Mouse (Mus musculus) limb, embryonic 12.5 days (tissue): ENCODE results near the gene Clta. TPM values are rescaled to one million over a fixed set of nuclear protein-coding genes. Genes with fewer than 3 reads are reported as not detected.

Source experiments
- ATAC-seq: fragments of 200-750 bp; cut with Nextera tagmentation; 2 replicates; pipeline ENCODE4 v1.8.0; 2017; ENCODE audit warnings: low read depth, moderate TSS enrichment; ENCODE audit not compliant: insufficient number of reproducible peaks, insufficient read depth, low FRiP score, low TSS enrichment
- H3K27ac ChIP-seq: fragments of 300-500 bp; sonication (generic); 2 replicates; pipeline ENCODE4 v1.5.1; 2016; ENCODE audit warnings: mild to moderate bottlenecking, moderate library complexity
- H3K27me3 ChIP-seq: fragments of 300-500 bp; sonication (generic); 2 replicates; pipeline ENCODE4 v1.6.1; 2016; ENCODE audit warnings: mild to moderate bottlenecking, moderate library complexity
- H3K36me3 ChIP-seq: fragments of 300-500 bp; sonication (generic); 2 replicates; pipeline ENCODE4 v1.6.1; 2016; ENCODE audit warnings: mild to moderate bottlenecking, moderate library complexity
- H3K4me1 ChIP-seq: fragments of 300-500 bp; sonication (generic); replicated peaks from 2 replicates; pipeline ENCODE4 v1.6.1; 2016
- H3K4me2 ChIP-seq: fragments of 300-500 bp; sonication (generic); 2 replicates; pipeline ENCODE4 v1.6.1; 2016; ENCODE audit warnings: mild to moderate bottlenecking, moderate library complexity
- H3K4me3 ChIP-seq: fragments of 300-500 bp; sonication (generic); replicated peaks from 2 replicates; pipeline ENCODE4 v1.5.1; 2016; ENCODE audit warnings: mild to moderate bottlenecking
- H3K9ac ChIP-seq: fragments of 300-500 bp; sonication (generic); replicated peaks from 2 replicates; pipeline ENCODE4 v1.6.1; 2016; ENCODE audit warnings: mild to moderate bottlenecking, moderate library complexity
- H3K9me3 ChIP-seq: fragments of 300-500 bp; sonication (generic); 2 replicates; pipeline ENCODE4 v1.6.1; 2016; ENCODE audit warnings: mild to moderate bottlenecking, moderate library complexity
- WGBS: fragments of 180-500 bp; shearing (Covaris S2); methylation state at CpG from one replicate; pipeline ENCODE4 v1.1.7; 2016; 5-methylcytosine and 5-hydroxymethylcytosine counted together
- polyA plus RNA-seq: library from polyadenylated mRNA; unstranded; fragments of >200 nt; fragmentation: Nextera tagmentation; extraction: Ambion mirVana; gene quantifications from 2 replicates; pipeline ENCODE4 v1.2.1, GENCODE M21; 2016

The Clta gene
- polyA plus RNA-seq, 1 experiment from 2014 or later: 247 TPM

DNA sequence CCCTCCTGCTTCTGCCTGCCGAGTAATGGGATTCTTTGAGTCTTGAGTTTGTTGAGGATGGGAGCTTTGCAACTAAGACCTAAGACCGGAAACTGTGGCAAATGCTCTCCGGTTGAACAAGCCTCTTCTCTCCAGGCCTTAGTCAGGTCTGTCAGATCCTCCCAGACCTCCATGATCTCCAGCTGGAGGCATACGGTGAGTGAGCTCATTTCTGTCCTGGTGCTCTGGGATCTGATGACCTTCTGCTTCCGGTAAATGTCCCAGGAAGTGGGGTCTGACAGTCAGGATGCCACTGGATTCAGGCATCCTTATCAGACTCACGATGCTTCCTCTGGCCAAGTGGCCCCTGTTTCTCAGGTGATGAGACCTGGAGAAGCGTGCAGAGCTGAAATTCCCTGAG is 23.0 kb upstream of the Clta start:
- no peaks in the 10 kb centered on the region for H3K36me3 ChIP-seq
- H3K4me3 ChIP-seq: no peak overlapping the region
- H3K4me2 ChIP-seq: no peak overlapping the region
- H3K27ac ChIP-seq: no peak overlapping the region
- ATAC-seq: no peak
- no peaks in the 10 kb centered on the region for H3K27me3 ChIP-seq
- peaks cover 27% of the 10 kb centered on the region for H3K4me1 ChIP-seq
- H3K9me3 ChIP-seq: no peaks in the 10 kb centered on the region
- H3K9ac ChIP-seq: no peak overlapping the region
- 95% methylated on average over 7 of the region's 7 CpGs for WGBS

DNA sequence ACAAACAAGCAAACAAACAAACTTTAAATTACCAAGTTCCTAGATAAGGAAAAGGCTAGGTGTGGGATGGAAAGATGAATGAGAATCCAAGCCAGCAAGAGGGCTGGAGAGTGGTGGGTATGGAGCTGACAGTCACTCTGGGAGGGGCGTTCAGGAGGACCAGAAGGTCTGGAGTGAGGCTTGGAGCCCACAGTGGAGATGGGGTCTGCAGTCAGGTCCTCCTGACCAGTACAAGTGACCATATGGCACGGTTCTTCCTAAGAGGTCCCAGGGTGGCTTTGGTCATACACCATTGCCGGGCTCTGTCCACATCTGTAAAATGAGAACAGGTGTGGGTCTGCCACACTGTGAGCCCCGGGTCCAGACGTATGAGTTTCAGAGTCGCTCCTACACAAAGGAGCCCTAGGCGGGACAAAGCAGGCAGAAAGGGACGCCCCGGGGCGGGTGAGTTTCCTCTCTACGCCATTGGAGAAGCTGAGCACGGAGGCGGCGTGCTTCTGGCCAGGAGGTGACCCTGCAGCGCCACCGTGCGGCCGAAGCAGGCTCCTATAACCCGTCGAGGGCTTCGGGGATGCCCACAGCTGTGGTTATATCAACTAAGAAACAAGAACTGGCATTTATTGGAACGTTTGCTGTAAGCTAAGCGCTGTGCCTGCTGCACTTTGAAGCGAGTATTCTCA is 22.1 kb upstream of the Clta start:
- peak overlapping the region; percentile 57 for H3K27ac ChIP-seq
- peak overlapping the region; percentile 59 for H3K4me2 ChIP-seq
- peaks cover 27% of the 10 kb centered on the region for H3K4me1 ChIP-seq
- peak overlapping the region; percentile 31 for H3K4me3 ChIP-seq
- WGBS: 2% methylated on average over 24 of the region's 24 CpGs
- ATAC-seq: peak; percentile 84
- no peaks in the 10 kb centered on the region for H3K36me3 ChIP-seq
- no peaks in the 10 kb centered on the region for H3K27me3 ChIP-seq
- peak overlapping the region; percentile 48 for H3K9ac ChIP-seq
- no peaks in the 10 kb centered on the region for H3K9me3 ChIP-seq

- Histone ChIP-seq H3K4me1 (peaks cover 24% of the 10 kb centered on the region), H3K4me3 (peak within 1 kb of the TSS; percentile 31), H3K36me3 (no peaks in the 10 kb centered on the region), H3K27me3 (no peaks in the 10 kb centered on the region), H3K9me3 (no peaks in the 10 kb centered on the region), H3K4me2 (peak within 1 kb of the TSS; percentile 59), H3K27ac (no peak within 1 kb of the TSS), H3K9ac (peak within 1 kb of the TSS; percentile 48)
- no peak for ATAC-seq
- WGBS: 85% methylated on average over 11 of the region's 11 CpGs
Measured at GRCm38 (mm10) chr4:43983181-43983580, 21.1 kb upstream of the Clta start, which contains the start of gene Ccin. Gene Ccin (plus strand): TSS chr4:43983483.

DNA sequence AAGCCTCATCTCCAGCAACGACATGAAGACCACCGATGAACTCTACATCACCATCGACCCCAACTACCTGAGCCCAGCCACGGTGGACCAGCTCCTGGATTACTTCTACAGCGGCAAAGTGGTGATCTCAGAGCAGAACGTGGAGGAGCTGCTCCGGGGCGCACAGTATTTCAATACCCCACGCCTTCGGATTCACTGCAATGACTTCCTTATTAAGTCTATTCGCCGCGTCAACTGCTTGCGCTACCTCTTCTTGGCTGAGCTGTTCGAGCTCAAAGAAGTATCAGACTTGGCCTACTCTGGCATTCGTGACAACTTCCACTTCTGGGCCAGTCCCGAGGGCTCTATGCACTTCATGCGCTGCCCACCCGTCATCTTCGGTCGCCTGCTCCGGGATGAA is 20.5 kb upstream of the Clta start:
- Histone ChIP-seq H3K4me1 (peaks cover 19% of the 10 kb centered on the region), H3K9ac (no peak overlapping the region), H3K27me3 (no peaks in the 10 kb centered on the region), H3K4me3 (no peak overlapping the region), H3K27ac (no peak overlapping the region), H3K9me3 (no peaks in the 10 kb centered on the region), H3K36me3 (no peaks in the 10 kb centered on the region), H3K4me2 (no peak overlapping the region)
- no peak for ATAC-seq
- WGBS: 93% methylated on average over 22 of the region's 22 CpGs

DNA sequence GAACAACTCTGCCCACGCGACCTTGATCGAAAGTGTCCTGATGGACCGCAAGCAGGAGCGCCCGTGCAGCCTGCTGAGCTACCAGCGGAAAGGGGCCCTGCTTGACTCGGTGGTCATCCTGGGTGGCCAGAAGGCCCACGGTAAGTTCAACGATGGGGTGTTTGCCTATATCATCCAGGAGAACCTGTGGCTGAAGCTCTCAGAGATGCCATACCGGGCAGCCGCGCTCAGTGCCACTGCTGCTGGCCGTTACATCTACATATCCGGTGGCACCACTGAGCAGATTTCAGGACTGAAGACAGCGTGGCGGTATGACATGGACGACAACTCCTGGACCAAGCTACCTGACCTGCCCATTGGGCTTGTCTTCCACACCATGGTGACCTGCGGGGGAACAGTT is 19.9 kb upstream of the Clta start:
- WGBS: 94% methylated on average over 19 of the region's 19 CpGs
- Histone ChIP-seq H3K27ac (no peak overlapping the region), H3K36me3 (no peaks in the 10 kb centered on the region), H3K9ac (no peak overlapping the region), H3K4me3 (no peak overlapping the region), H3K27me3 (no peaks in the 10 kb centered on the region), H3K4me1 (peaks cover 13% of the 10 kb centered on the region), H3K4me2 (no peak overlapping the region), H3K9me3 (no peaks in the 10 kb centered on the region)
- ATAC-seq: no peak

GRCm38 (mm10) chr4:43988976-43989375 is 15.3 kb upstream of the Clta start:
- no peaks in the 10 kb centered on the region for H3K9me3 ChIP-seq
- 87% methylated on average over 3 of the region's 3 CpGs for WGBS
- H3K9ac ChIP-seq: no peak overlapping the region
- no peaks in the 10 kb centered on the region for H3K36me3 ChIP-seq
- no peak overlapping the region for H3K4me3 ChIP-seq
- H3K27ac ChIP-seq: no peak overlapping the region
- ATAC-seq: no peak
- no peaks in the 10 kb centered on the region for H3K4me1 ChIP-seq
- H3K27me3 ChIP-seq: no peaks in the 10 kb centered on the region
- H3K4me2 ChIP-seq: no peak overlapping the region

DNA sequence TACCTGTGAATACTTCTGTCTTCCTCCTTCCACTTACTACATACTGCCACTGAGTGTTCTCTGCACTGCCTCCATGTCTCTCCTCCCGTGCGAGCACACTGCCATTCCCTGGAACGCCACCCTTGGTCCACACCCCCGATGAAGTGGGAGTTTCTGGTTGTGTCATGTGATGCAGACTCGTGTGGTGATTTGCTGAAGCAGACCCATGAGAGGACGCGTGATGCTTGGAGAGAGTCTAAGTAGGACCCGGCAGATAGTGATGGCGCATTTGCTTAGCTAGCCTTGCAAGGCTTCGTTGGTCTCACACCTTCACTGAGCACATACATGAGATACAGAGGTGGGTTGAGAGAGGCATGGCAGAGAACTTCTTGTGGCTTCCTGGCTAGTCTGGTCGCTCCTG is 11.2 kb upstream of the Clta start:
- H3K36me3 ChIP-seq: no peaks in the 10 kb centered on the region
- WGBS: 91% methylated on average over 11 of the region's 11 CpGs
- H3K9ac ChIP-seq: no peak overlapping the region
- H3K4me1 ChIP-seq: no peaks in the 10 kb centered on the region
- no peak overlapping the region for H3K4me2 ChIP-seq
- H3K9me3 ChIP-seq: no peaks in the 10 kb centered on the region
- ATAC-seq: no peak
- no peak overlapping the region for H3K4me3 ChIP-seq
- no peaks in the 10 kb centered on the region for H3K27me3 ChIP-seq
- no peak overlapping the region for H3K27ac ChIP-seq

GRCm38 (mm10) chr4:43994342-43994741 is 9.9 kb upstream of the Clta start:
- Histone ChIP-seq H3K4me3 (no peak overlapping the region), H3K36me3 (no peaks in the 10 kb centered on the region), H3K4me1 (no peaks in the 10 kb centered on the region), H3K9ac (no peak overlapping the region), H3K9me3 (no peaks in the 10 kb centered on the region), H3K27ac (no peak overlapping the region), H3K4me2 (no peak overlapping the region), H3K27me3 (no peaks in the 10 kb centered on the region)
- WGBS: 63% methylated on average over 2 of the region's 2 CpGs
- ATAC-seq: no peak

- Histone ChIP-seq H3K9ac (no peak overlapping the region), H3K27me3 (no peaks in the 10 kb centered on the region), H3K9me3 (no peaks in the 10 kb centered on the region), H3K36me3 (no peaks in the 10 kb centered on the region), H3K4me3 (no peak overlapping the region), H3K4me1 (no peaks in the 10 kb centered on the region), H3K4me2 (no peak overlapping the region), H3K27ac (no peak overlapping the region)
- WGBS: 90% methylated on average over 6 of the region's 6 CpGs
- no peak for ATAC-seq
Measured at GRCm38 (mm10) chr4:44003622-44004021, 630 bp upstream of the Clta start.

- Histone ChIP-seq H3K9ac (no peak overlapping the region), H3K4me1 (no peaks in the 10 kb centered on the region), H3K9me3 (no peaks in the 10 kb centered on the region), H3K4me2 (no peak overlapping the region), H3K36me3 (no peaks in the 10 kb centered on the region), H3K27me3 (no peaks in the 10 kb centered on the region), H3K4me3 (no peak overlapping the region), H3K27ac (no peak overlapping the region)
- no peak for ATAC-seq
- 59% methylated on average over 3 of the region's 3 CpGs for WGBS
Measured at GRCm38 (mm10) chr4:44004623-44005409, 564 bp downstream of the Clta start.

DNA sequence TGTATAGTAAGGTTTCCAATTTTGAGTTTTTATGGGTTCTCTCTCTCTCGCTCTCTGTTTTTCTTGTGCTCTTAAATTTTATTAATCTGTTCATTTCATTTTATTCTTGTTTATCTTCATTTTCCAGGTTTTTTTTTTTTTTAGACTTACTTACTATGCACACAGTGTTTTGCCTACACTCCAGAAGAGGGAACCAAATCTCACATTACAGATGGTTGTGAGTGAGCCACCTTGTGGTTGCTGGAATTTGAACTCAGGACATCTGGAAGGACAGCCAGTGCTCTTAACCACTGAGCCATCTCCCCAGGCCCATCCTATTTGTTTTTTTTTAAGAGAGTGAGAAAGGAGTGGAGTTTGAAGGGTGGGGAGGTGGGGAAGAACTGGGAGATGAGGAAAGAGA is 5.9 kb downstream of the Clta start:
- Histone ChIP-seq H3K9ac (no peak overlapping the region), H3K9me3 (no peaks in the 10 kb centered on the region), H3K4me3 (no peak overlapping the region), H3K27me3 (no peaks in the 10 kb centered on the region), H3K36me3 (no peaks in the 10 kb centered on the region), H3K4me2 (no peak overlapping the region), H3K27ac (no peak overlapping the region), H3K4me1 (peaks cover 18% of the 10 kb centered on the region)
- ATAC-seq: no peak
- WGBS: 94% methylated on average over 1 of the region's 1 CpGs
